Mouse (Mus musculus) liver, embryonic 14.5 days (tissue): ENCODE measurements around the gene Tgfbr3. TPM values are rescaled to one million over a fixed set of nuclear protein-coding genes. Genes with fewer than 3 reads are reported as not detected.

Source experiments
- ATAC-seq: fragments of 200-750 bp; cut with Nextera tagmentation; 2 replicates; pipeline ENCODE4 v1.8.0; 2017; ENCODE audit warnings: moderate number of reproducible peaks, mild to moderate bottlenecking, moderate library complexity; ENCODE audit not compliant: insufficient read depth
- DNase-seq, 3 experiments: peaks; one replicate each; pipeline ENCODE4 v3.0.0-alpha.2; 2012 to 2013; ENCODE audit warnings: low read depth in 3 of 3, low spot score in 3 of 3
- H3K27ac ChIP-seq: fragments of 300-500 bp; sonication (generic); 2 replicates; pipeline ENCODE4 v1.5.1; 2014; ENCODE audit warnings: moderate library complexity, mild to moderate bottlenecking, control low read depth, inconsistent platforms
- H3K27me3 ChIP-seq: fragments of 300-500 bp; sonication (generic); 2 replicates; pipeline ENCODE4 v1.6.1; 2014; ENCODE audit warnings: mild to moderate bottlenecking, low read length, moderate library complexity; ENCODE audit not compliant: control insufficient read depth, insufficient read depth
- H3K36me3 ChIP-seq: fragments of 300-500 bp; sonication (generic); replicated peaks from 2 replicates; pipeline ENCODE4 v1.6.1; 2014; ENCODE audit warnings: low read depth; ENCODE audit not compliant: control insufficient read depth, insufficient read depth
- H3K4me1 ChIP-seq, 2 experiments: fragments of 200-500 bp in 1 of 2; fragments of 300-500 bp in 1 of 2; sonication (generic) in 1 of 2; replicated peaks; 2 replicates each; pipeline ENCODE4 v1.6.1; 2012 to 2014; ENCODE audit warnings: antibody characterized with exemption in 1 of 2, inconsistent platforms in 1 of 2, low read length in 1 of 2; ENCODE audit not compliant: control insufficient read depth in 2 of 2, insufficient read depth in 2 of 2
- H3K4me2 ChIP-seq: fragments of 300-500 bp; sonication (generic); 2 replicates; pipeline ENCODE4 v1.6.1; 2014; ENCODE audit warnings: low read depth, mild to moderate bottlenecking, control low read depth, moderate library complexity
- H3K4me3 ChIP-seq, 2 experiments: fragments of 200-500 bp in 1 of 2; fragments of 300-500 bp in 1 of 2; sonication (generic) in 1 of 2; 2 replicates each; pipeline ENCODE4 v1.5.1; 2012 to 2014; ENCODE audit warnings: low read depth in 2 of 2, low read length in 2 of 2, mild to moderate bottlenecking in 2 of 2, control low read depth in 1 of 2, inconsistent platforms in 1 of 2, moderate library complexity in 1 of 2; ENCODE audit not compliant: insufficient read depth in 1 of 2
- H3K9ac ChIP-seq: fragments of 300-500 bp; sonication (generic); replicated peaks from 2 replicates; pipeline ENCODE4 v1.6.1; 2014; ENCODE audit warnings: mild to moderate bottlenecking, control low read depth, moderate library complexity
- H3K9me3 ChIP-seq: fragments of 300-500 bp; sonication (generic); 2 replicates; pipeline ENCODE4 v1.6.1; 2016; ENCODE audit warnings: low read length, mixed read lengths; ENCODE audit not compliant: control insufficient read depth
- CTCF ChIP-seq: IDR thresholded peaks from 2 replicates; pipeline ENCODE4 v1.5.1; 2016; ENCODE audit warnings: antibody characterized with exemption, low read depth, control low read depth
- EP300 ChIP-seq: IDR thresholded peaks from 2 replicates; pipeline ENCODE4 v1.6.1; 2016; ENCODE audit warnings: antibody characterized with exemption, low read depth
- WGBS: fragments of 180-500 bp; shearing (Covaris S2); extraction: QIAGEN DNeasy Blood & Tissue Kit; methylation state at CpG from one replicate; pipeline ENCODE4 v1.1.7; 2014; ENCODE audit not compliant: insufficient replicate concordance; 5-methylcytosine and 5-hydroxymethylcytosine counted together
- polyA plus RNA-seq, 2 experiments: library from polyadenylated mRNA; depleted of rRNA in 1 of 2; stranded (reverse) in 1 of 2; unstranded in 1 of 2; fragments of >200 nt; fragmentation: Nextera tagmentation in 1 of 2; extraction: Ambion mirVana in 1 of 2; gene quantifications; 2 replicates each; pipeline versions ENCODE4 v1.2.1 to v1.2.3; 2012 to 2014

The Tgfbr3 gene
- polyA plus RNA-seq, 2 experiments, result 4.3 to 7.5 TPM

- TF ChIP-seq EP300 (no peak), CTCF (no peak)
- H3K4me3 ChIP-seq, result no peak overlapping the region
- H3K36me3 ChIP-seq, result no peaks in the 10 kb centered on the region
- H3K9ac ChIP-seq, result no peak overlapping the region
- no peak for ATAC-seq
- WGBS, result 82% methylated on average over 4 of the region's 4 CpGs
- H3K4me1 ChIP-seq, result peaks cover 5 to 7% of the 10 kb centered on the region in 2 experiments; a peak in 3 of 4 replicates
- no peaks in the 10 kb centered on the region for H3K27me3 ChIP-seq
- H3K4me2 ChIP-seq, result no peak overlapping the region
- DNase-seq, result no peak
- H3K27ac ChIP-seq, result no peak overlapping the region
- no peaks in the 10 kb centered on the region for H3K9me3 ChIP-seq
Observed at GRCm38 (mm10) chr5:107122622-107123021, 166.8 kb downstream of the Tgfbr3 start.

DNA sequence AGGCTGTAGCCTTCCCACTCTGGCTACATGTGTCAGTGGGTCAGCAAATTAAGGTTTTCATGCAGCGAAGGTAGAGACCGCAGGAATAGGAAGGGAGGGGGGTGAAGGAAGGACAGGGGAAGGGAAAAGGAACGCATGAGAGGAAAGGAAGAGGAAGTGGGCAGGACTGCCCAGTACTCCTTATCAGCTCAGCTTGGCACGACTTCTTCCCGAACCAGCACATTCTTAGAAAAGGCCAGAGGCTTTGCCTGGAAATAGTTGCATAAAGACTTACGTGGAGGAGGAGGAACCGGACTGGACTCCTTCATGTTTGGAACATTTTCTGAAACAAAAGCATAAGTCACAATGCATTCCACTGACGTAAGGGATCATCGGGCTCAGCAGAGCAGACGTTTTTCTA lies 168.3 kb downstream of the Tgfbr3 start:
- Histone ChIP-seq H3K9me3 (no peaks in the 10 kb centered on the region), H3K4me3 (no peak overlapping the region), H3K4me2 (no peak overlapping the region), H3K36me3 (no peaks in the 10 kb centered on the region), H3K9ac (no peak overlapping the region), H3K4me1 (peaks cover 5 to 7% of the 10 kb centered on the region in 2 experiments; a peak in 3 of 4 replicates), H3K27me3 (no peaks in the 10 kb centered on the region), H3K27ac (no peak overlapping the region)
- no peak for DNase-seq
- TF ChIP-seq CTCF (no peak), EP300 (no peak)
- 38% methylated on average over 10 of the region's 10 CpGs for WGBS
- ATAC-seq, result peak; percentile 39; the same call in 1 of the 2 replicates

GRCm38 (mm10) chr5:107120624-107121023 lies 168.8 kb downstream of the Tgfbr3 start:
- Histone ChIP-seq H3K4me3 (no peak overlapping the region), H3K36me3 (no peaks in the 10 kb centered on the region), H3K27me3 (no peaks in the 10 kb centered on the region), H3K4me1 (peaks cover 5 to 7% of the 10 kb centered on the region in 2 experiments; a peak in 3 of 4 replicates), H3K9me3 (no peaks in the 10 kb centered on the region), H3K27ac (no peak overlapping the region), H3K4me2 (no peak overlapping the region), H3K9ac (no peak overlapping the region)
- ATAC-seq (no peak), DNase-seq (no peak)
- TF ChIP-seq CTCF (no peak), EP300 (no peak)
- 56% methylated on average over 3 of the region's 3 CpGs for WGBS

GRCm38 (mm10) chr5:107119896-107120295 lies 169.5 kb downstream of the Tgfbr3 start:
- Histone ChIP-seq H3K27ac (no peak overlapping the region), H3K9ac (no peak overlapping the region), H3K4me1 (peaks cover 9% of the 10 kb centered on the region in 2 experiments; a peak in 2 of 4 replicates), H3K36me3 (no peaks in the 10 kb centered on the region), H3K27me3 (no peaks in the 10 kb centered on the region), H3K4me2 (no peak overlapping the region), H3K4me3 (no peak overlapping the region), H3K9me3 (no peaks in the 10 kb centered on the region)
- WGBS, result 64% methylated on average over 6 of the region's 6 CpGs
- ATAC-seq, result no peak
- DNase-seq, result no peak
- no peak for TF ChIP-seq CTCF
- TF ChIP-seq EP300, result no peak

- no peaks in the 10 kb centered on the region for H3K36me3 ChIP-seq
- peaks cover 9 to 14% of the 10 kb centered on the region in 2 experiments; a peak in 2 of 4 replicates for H3K4me1 ChIP-seq
- DNase-seq, result no peak
- ATAC-seq, result no peak
- TF ChIP-seq EP300 (no peak), CTCF (no peak)
- no peaks in the 10 kb centered on the region for H3K9me3 ChIP-seq
- no peak overlapping the region for H3K4me2 ChIP-seq
- H3K27ac ChIP-seq, result no peak overlapping the region
- H3K9ac ChIP-seq, result no peak overlapping the region
- H3K4me3 ChIP-seq, result no peak overlapping the region
- H3K27me3 ChIP-seq, result no peaks in the 10 kb centered on the region
- WGBS, result 77% methylated on average over 3 of the region's 3 CpGs
Observed at GRCm38 (mm10) chr5:107116821-107117220, 172.6 kb downstream of the Tgfbr3 start.
